Mouse (Mus musculus) naive thymus-derived CD4-positive, alpha-beta T cell, adult 2 months (primary cell): ENCODE measurements around the gene Ankzf1.

Experiments
- DNase-seq: peaks from one replicate; pipeline ENCODE4 v3.0.0-alpha.2; 2011; ENCODE audit warnings: low read depth

The Ankzf1 gene

DNA sequence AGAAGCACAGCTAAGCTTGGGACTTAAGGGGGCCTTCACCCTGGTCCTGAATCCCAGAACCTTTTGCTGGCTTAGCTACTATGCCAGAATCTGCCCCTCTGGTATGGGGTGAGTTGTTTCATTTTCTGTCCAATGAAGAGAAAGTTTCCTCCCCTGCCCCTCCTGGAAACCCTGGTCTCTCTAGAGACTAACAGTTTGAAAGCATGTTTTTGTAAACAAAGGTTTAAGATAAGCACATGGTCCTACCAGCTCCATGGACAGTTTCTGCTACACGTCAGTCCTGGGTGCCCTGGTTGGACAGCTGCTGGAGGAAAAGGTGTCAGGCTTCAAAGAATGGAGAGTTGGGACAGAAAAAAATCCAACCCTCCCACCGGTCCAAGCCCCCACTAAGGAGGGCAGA lies 1.4 kb upstream of the Ankzf1 start:
- DNase-seq: no peak

DNA sequence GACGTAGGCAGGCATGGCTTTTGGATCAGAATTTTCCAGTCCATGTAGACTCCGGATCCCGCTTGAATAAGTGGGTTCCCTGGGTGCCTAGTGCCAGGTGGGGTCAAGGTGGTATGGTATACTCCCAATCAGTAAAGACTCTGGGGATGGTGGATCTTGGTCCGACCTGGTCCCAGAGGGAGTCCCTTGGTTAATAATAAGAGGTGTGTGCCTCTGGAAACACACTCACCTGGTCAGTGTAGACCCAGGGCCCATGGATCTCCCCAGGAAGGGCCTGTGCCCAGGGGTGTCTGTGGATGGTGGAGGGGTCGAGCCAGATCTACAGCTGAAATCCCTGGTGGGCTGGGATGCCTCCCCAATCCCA lies 711 bp upstream of the Ankzf1 start:
- DNase-seq: no peak

DNA sequence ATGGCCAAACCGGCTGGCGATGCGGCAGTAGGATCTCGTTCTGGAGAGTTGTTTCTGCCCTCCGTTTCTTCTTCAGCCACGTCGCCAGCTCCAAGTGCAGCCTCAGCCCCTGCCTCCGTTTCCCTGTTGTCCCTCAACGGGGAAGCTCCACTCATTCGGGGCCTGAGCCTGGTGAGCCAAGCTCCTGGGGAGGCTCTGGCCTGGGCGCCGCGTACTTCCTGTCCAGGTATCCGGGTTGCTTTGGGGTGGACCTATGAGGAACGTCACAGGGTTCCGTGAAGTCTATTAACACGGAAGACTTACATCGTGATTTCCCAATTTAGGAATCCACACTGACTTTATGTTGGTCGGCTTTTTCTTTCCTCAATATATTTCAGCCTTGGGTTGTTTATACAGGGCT lies 501 bp downstream of the Ankzf1 start:
- no peak for DNase-seq

GRCm38 (mm10) chr1:75201236-75201635 lies 9.3 kb downstream of the Ankzf1 start:
- no peak for DNase-seq

DNA sequence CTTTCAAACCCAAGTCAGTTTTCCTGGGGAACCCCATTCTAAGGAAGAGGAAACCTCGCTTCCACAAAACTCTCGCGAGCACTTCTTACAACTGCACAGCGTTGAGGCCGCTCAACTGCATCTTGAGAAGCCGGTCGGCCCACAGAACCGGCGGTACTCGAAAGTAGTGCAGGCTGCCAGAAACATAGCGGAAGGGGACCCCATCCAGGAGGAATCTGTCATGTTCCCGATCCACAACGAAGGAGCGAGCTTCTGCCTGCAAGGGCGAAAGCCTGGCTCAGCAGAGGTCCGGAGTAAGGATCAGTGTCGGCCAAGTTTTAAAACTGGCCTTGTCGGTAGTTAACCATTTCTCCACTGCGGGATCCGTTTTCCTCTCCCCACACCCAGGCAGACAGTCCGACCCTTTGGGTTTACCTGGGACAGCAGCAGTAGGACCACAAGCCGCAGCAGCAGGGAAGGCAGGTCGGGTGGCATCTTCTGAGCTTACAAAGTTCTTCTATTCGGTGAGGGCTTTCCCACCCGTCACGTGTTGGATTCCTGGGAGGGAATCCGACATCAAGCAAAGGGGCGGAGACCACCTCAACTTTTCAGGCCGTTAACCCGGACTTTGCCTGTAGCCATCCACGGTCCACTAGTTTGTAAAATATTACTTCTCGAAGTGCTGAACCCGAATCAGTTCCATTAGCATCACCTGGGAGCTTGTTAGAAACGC lies 17.2 kb downstream of the Ankzf1 start:
- peak; percentile 34 for DNase-seq

- peak; percentile 94 for DNase-seq
Measured at GRCm38 (mm10) chr1:75210136-75211087, 18.5 kb downstream of the Ankzf1 start, which contains the start of the genes Glb1l and Stk16. Gene Glb1l, minus strand, starts transcription at chr1:75210813. Gene Stk16, plus strand, starts transcription at chr1:75210838.

- DNase-seq: no peak
Measured at GRCm38 (mm10) chr1:75211141-75211708, 19.3 kb downstream of the Ankzf1 start.

DNA sequence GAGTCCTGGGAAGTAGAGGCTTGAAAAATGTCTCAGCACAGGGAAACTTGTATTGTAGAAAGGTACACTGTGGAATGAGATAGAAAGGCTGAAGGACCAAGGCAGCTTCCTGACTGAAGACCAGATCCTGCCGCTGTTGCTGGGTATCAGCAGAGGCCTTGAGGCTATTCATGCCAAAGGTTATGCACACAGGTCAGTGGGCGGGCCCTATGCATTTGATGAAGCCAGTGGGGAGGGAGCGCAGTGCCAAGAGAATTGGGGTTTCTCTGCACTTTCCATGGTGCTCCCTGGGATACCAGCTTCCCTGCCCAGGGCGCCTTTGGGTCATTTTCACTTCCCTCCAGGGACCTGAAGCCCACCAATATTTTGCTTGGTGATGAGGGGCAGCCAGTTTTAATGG lies 20.6 kb downstream of the Ankzf1 start:
- DNase-seq: peak; percentile 10

GRCm38 (mm10) chr1:75213096-75213495 lies 21.1 kb downstream of the Ankzf1 start:
- DNase-seq: peak; percentile 55

GRCm38 (mm10) chr1:75214442-75214841 lies 22.5 kb downstream of the Ankzf1 start:
- DNase-seq: peak; percentile 19

DNA sequence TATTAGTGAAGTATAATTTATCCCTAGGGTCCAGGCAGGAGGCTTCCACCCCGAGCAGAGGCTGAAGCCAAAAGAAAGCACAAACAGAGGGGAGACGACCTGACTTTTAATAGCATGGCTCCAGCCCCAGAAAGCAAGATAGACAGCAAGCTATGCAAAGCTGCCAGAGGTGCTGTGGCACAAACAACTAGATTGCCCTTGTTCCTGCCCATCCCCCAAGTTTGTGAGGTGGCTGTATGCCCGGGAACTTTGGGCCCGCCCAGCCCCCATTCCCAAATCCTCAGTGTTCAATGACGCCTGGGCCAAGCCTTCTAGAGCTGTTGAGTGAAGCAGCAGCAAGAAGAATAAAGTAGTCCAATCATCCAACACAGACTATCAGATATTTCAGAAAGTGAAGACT lies 22.9 kb downstream of the Ankzf1 start:
- DNase-seq: no peak

- DNase-seq: peak; percentile 13
Measured at GRCm38 (mm10) chr1:75215785-75216184, 23.8 kb downstream of the Ankzf1 start.

GRCm38 (mm10) chr1:75216797-75217585 lies 25.0 kb downstream of the Ankzf1 start:
- DNase-seq: peak; percentile 63

- no peak for DNase-seq
Measured at GRCm38 (mm10) chr1:75217893-75218226, 25.9 kb downstream of the Ankzf1 start.

DNA sequence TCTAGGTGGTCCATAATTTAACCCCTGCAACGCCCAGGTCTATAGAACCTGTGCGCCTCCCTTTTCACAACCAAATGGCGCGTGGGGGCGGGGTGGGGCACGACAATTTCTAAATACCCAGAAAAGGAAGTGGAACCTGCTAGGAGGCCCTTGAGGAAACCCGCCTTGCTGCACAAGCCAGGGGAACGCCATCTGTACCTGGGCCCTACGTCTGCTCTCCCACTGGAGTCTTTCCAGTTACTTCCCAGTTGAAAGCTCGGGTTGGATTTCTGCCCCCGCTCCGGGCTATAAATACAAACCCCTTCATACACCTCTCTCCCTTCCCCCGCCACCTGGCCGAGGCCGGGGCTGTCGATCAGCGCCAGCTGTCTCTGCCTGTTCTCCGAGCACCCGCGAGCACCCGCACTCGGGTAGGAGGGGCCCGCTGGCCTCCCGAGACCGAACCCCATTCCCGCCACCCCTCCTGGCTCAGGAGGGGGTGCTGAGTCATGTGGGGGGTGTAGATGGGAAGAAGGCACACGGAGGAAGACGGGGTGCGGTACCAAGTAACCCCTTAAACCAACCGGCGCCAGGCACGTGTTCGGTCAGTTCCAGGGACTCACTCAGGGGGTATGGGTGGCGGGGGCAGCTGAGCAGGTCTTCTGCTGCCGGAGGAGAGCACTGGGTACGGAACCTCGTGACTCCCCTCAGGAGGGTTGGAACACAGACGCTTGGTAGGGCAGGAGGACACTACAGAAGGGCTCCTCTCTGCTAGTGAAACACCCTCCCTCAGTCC lies 26.5 kb downstream of the Ankzf1 start:
- DNase-seq: peak; percentile 75

DNA sequence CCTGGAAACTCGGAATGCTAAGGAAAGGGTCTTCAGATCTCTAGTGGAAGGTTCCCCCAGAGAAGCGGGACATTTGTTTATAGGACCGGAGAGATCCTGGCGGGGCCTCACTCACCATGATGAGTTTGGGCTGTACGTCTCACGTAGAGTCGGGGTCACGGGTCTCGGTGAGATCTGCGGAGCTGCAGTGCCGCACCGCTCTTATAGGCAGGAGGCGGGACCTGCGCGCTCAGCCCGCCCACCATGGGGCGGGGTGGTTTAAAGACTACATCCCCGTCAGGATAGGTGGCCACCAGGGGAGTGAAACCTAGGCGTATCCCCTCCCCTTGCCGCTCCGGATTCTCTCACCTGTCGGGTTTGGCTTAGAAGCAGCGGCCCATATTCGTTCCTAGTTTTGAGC lies 27.1 kb downstream of the Ankzf1 start:
- peak; percentile 99 for DNase-seq

- DNase-seq: no peak
Measured at GRCm38 (mm10) chr1:75219531-75219930, 27.6 kb downstream of the Ankzf1 start, which contains the start of gene Tuba4a. Gene Tuba4a, minus strand, starts transcription at chr1:75219865.

GRCm38 (mm10) chr1:75221538-75221937 lies 29.6 kb downstream of the Ankzf1 start:
- DNase-seq: no peak

DNA sequence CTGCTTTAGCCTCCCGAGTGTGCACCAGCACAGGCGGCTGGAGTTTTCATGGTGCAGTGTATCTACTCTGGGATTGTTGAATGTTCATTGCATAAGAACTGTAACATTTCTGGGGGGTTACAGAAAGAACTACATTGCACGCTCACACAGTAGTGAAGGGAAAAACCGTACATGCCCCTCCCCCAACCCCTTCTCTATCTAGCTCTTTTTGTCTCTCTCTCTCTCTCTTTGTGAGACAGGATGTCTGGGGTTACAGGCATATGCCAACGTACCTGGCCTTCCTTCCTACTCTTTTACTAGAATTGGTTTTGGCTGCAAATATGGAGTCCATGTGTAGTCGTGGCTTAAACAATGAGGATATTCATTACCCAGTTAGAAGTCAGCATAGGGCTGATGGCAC lies 31.0 kb downstream of the Ankzf1 start:
- DNase-seq: peak; percentile 72

DNA sequence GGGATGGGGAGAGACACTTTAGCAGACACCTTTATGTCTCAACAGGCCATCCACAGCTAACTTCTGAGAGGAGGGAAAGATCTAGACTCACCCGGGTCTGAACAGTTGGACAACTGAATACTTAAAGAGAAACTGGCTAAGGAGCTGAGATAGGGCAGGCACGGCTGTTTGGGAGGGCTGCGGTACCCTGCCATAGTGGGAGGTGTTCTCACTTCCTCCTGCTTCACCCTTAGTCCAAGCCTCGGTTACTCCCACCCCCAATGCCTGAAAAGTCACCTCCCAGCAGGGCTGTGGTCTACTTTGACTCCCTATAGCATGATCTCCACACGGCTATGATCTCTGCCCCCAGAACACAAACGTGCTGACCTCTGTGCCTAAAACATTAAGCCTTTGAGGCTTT lies 31.6 kb downstream of the Ankzf1 start:
- peak; percentile 47 for DNase-seq

DNA sequence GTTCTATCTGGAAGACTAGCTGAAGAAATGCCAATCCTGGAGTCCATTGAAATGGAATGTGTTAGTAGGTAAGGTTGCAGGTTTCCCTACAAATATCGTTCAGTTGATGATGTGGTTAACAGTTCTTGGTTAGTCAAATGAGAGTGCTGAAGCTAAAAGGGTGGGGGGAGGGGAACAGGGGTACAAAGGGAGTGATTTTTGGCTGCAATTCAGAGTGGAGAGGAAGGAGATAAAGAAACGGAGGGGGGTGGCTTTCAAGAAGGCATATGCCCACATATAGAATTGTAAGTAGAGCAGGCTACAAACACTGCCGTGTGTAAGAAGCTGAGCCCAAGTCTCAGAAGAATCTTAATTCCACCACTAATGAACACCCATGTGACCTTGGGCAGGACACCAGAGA lies 33.5 kb downstream of the Ankzf1 start:
- DNase-seq: peak; percentile 49
